Mouse (Mus musculus) ES-Bruce4 (cell line): ENCODE results near the gene Ttll9. TPM values are rescaled to one million over a fixed set of nuclear protein-coding genes. Genes with fewer than 3 reads are reported as not detected.

Experiments
- H3K27ac ChIP-seq: 2 replicates; pipeline ENCODE4 v1.5.1; 2012; ENCODE audit warnings: low read length, inconsistent platforms; ENCODE audit not compliant: insufficient read depth
- H3K27me3 ChIP-seq: 2 replicates; pipeline ENCODE4 v1.6.1; 2012; ENCODE audit warnings: mild to moderate bottlenecking, low read length, inconsistent platforms; ENCODE audit not compliant: control insufficient read depth, poor library complexity, insufficient read depth, severe bottlenecking
- H3K36me3 ChIP-seq: 2 replicates; pipeline ENCODE4 v1.6.1; 2012; ENCODE audit warnings: inconsistent platforms, mild to moderate bottlenecking, low read length, moderate library complexity; ENCODE audit not compliant: control insufficient read depth, poor library complexity, insufficient read depth, severe bottlenecking
- H3K4me1 ChIP-seq: one replicate; pipeline ENCODE4 v1.8.1; 2011; ENCODE audit warnings: low read length; ENCODE audit not compliant: control insufficient read depth, insufficient read depth
- H3K4me3 ChIP-seq: 2 replicates; pipeline ENCODE4 v1.5.1; 2011; ENCODE audit warnings: low read depth, mild to moderate bottlenecking, low read length
- H3K9ac ChIP-seq: 2 replicates; pipeline ENCODE4 v1.6.1; 2012; ENCODE audit warnings: low read depth, mild to moderate bottlenecking, inconsistent platforms; ENCODE audit not compliant: poor library complexity, severe bottlenecking
- H3K9me3 ChIP-seq: replicated peaks from 2 replicates; pipeline ENCODE4 v1.6.1; 2012; ENCODE audit warnings: mild to moderate bottlenecking, low read length, inconsistent platforms; ENCODE audit not compliant: control insufficient read depth, poor library complexity, insufficient read depth, severe bottlenecking
- CTCF ChIP-seq: IDR thresholded peaks from one replicate; pipeline ENCODE4 v1.8.1; 2011; ENCODE audit warnings: low read depth, low read length
- EP300 ChIP-seq: IDR thresholded peaks from 2 replicates; pipeline ENCODE4 v1.6.1; 2011; ENCODE audit warnings: low read depth, low read length; ENCODE audit not compliant: insufficient read depth
- POLR2A ChIP-seq: IDR thresholded peaks from one replicate; pipeline ENCODE4 v1.8.1; 2011; ENCODE audit warnings: low read length; ENCODE audit not compliant: insufficient read depth
- polyA plus RNA-seq: library from polyadenylated mRNA; stranded (reverse); fragments of >200 nt; gene quantifications from 2 replicates; pipeline ENCODE4 v1.2.4, GENCODE M21; 2011; ENCODE audit warnings: low read depth; ENCODE audit not compliant: missing spikeins, insufficient read depth, insufficient read length

Gene Ttll9
- polyA plus RNA-seq: 2.1 and 2.7 TPM in 2 replicates

DNA sequence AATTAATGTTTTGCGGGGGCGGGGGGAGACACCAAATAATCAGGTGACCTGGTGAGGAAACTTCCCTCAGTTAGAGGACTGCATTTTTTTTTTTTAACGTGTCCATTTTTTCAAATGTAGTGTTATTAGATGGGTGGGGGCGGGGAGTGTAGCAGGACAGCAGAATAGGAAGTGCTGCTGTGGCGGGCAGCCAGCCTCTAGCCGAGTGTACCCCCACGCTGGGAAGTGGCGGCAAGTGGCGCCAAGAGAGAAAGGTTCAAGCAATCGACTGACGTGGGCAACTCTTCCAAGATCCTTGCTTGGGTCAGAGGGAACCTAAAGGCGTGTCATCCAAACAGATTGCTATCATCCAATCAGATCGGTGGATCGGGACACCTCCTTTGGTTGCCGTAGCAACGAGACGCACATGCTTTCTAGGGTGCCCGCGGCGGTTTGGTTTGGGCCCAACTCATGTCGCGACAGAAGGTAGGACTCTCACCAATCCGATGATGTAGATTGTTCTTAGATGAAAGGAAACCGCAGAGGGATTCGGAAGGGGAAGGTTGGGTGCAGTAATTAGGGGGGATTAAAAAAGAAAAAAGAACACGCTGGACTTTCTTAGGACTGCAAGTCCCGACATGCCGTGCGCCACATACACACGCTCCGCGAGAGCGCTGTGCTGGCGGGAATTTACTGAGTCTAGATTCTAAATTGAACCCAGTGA, at the start of gene Ttll9:
Gene Ttll9 (plus strand): TSS at position 395 of the 703 bp plus-strand sequence.
- Histone ChIP-seq H3K27me3 (no peaks in the 10 kb centered on the region), H3K9me3 (peaks cover 22% of the 10 kb centered on the region), H3K9ac (no peak within 1 kb of the TSS), H3K4me3 (peak within 1 kb of the TSS; percentile 43), H3K36me3 (no peaks in the 10 kb centered on the region), H3K4me1 (no peaks in the 10 kb centered on the region), H3K27ac (no peak within 1 kb of the TSS)
- TF ChIP-seq CTCF (no peak), EP300 (0 out of 2 replicates have a peak, but pooled peaks have one; percentile 24), POLR2A (no peak)

DNA sequence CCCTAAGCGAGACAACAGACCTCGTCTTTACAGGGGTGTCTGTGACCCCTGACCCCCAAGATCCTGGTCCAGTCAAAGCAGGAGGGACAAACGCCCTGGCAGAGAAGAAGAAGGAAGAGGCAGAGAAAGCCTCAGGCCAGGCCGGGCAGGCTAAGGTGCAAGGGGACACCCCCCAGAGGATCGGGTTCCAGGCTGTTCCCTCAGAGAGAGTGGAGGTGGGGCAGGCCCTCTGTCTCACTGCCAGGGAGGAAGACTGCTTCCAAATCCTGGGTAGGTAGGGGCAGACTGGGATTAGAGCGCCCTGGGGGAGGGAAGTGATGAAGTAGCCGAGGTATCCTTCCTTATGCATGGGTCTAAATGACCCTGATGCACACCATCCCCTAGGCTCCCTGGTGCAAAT, 48.8 kb upstream of the Ttll9 start:
- Histone ChIP-seq H3K4me1 (no peaks in the 10 kb centered on the region), H3K27me3 (no peaks in the 10 kb centered on the region), H3K27ac (no peak overlapping the region), H3K4me3 (no peak overlapping the region), H3K36me3 (no peaks in the 10 kb centered on the region), H3K9ac (no peak overlapping the region), H3K9me3 (no peaks in the 10 kb centered on the region)
- TF ChIP-seq EP300 (no peak), CTCF (no peak), POLR2A (no peak)

DNA sequence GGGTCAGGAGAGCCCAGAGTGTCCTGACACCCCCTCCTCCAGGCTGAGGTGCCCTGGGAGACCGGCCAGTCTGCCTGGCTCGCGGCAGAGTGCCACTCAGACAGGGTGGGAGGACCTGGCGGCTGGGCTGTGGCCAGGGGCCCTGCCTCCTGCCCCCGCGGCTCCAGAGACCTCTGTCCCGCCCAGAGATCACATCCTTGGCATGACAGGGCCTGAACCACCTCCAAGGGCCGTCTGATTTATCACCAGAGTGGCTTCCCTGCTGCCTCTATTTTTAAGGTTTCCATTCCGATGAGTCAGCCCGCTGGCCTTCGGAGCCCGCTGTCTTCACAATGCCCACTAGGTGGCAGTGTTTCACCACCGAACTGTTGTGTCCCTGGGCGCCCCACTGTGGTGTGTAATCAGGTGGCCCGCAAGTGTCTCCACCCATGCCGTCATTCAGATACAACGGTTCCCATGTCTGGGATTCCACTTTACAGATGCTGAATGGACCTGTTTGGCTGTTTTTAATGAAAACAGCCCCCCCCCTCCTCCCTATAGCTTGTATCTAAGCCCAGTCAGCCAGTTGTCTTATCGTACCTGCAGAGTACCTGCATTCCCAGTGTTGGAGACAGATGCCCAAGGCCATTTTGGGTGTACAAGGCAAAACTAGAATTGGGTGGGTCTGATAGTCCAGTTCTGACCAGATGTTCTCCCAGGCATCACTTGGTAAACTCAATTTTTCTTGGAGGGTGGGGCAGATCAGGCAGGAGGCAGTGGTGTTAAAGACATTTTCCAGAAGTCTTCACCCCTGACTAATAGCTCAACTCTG, 47.8 kb upstream of the Ttll9 start:
- Histone ChIP-seq H3K4me3 (no peak overlapping the region), H3K9ac (no peak overlapping the region), H3K27me3 (no peaks in the 10 kb centered on the region)

DNA sequence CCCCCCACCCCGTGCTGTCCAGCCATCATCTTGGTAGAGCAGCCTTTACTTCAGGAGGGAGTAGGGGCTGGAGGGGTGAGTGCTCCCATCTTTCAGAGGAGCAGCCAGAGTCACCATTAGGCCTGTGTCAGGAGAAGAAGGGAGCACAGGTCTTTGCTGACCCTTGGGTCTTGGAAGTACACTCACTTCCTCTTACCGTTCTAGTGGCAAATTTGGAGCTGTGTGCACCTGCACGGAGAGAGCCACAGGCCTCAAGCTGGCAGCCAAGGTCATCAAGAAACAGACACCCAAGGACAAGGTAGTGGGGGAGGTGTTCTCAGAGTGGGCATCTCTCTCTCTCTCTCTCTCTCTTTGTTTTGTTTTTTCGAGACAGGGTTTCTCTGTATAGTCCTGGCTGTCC, 46.8 kb upstream of the Ttll9 start:
- no peaks in the 10 kb centered on the region for H3K27me3 ChIP-seq
- no peaks in the 10 kb centered on the region for H3K4me1 ChIP-seq
- no peak for TF ChIP-seq POLR2A
- no peak for TF ChIP-seq CTCF
- no peak for TF ChIP-seq EP300
- no peak overlapping the region for H3K4me3 ChIP-seq
- H3K36me3 ChIP-seq: no peaks in the 10 kb centered on the region
- H3K27ac ChIP-seq: no peak overlapping the region
- no peak overlapping the region for H3K9ac ChIP-seq
- no peaks in the 10 kb centered on the region for H3K9me3 ChIP-seq

More for the DNA sequence above, 47.8 kb upstream of the Ttll9 start:
- Histone ChIP-seq H3K4me1 (no peaks in the 10 kb centered on the region), H3K27ac (no peak overlapping the region), H3K36me3 (no peaks in the 10 kb centered on the region), H3K9me3 (no peaks in the 10 kb centered on the region)
- peak; percentile 95 for TF ChIP-seq CTCF
- no peak for TF ChIP-seq EP300

DNA sequence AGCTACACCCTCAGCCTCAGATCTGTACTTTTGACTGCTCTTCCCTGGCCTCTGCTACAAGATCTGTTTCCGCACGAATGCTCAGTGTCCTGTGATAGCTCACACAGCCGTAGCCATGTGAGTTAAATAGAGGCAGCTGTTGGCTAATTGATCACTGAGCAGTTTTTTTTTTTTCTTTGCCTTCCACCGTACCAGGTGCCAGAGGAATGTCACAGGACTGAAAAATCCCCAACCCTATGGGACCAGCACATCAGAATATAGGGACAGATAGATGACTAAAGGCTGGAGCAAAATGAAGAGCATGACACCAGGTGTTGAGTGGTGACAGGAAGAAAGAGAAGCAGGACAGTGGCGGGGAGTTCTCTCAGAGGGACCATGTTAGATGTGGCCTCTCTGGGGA, 46.2 kb upstream of the Ttll9 start:
- Histone ChIP-seq H3K9ac (no peak overlapping the region), H3K27me3 (no peaks in the 10 kb centered on the region), H3K9me3 (no peaks in the 10 kb centered on the region), H3K27ac (no peak overlapping the region), H3K4me3 (no peak overlapping the region), H3K4me1 (no peaks in the 10 kb centered on the region), H3K36me3 (no peaks in the 10 kb centered on the region)
- TF ChIP-seq POLR2A: no peak
- TF ChIP-seq EP300: no peak
- no peak for TF ChIP-seq CTCF

DNA sequence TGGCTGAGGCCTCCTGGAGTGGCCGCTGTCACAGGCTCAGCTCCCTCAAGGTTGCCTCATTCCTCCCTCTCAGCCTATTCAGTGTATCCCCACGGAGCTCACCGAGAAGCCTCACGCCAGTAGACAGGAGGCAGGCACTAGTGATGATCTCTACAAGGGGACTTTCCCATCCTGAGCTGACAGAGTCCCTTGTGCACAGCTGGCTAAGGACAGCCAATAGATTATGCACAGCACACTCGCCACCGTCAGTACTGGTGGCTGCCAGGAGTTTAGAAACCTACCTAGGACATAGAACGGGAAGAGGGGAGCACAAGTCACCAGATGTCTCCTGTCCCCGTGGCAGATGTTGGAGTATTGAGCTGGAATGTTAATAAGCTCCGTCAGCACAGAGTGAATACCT, 44.6 kb upstream of the Ttll9 start:
- Histone ChIP-seq H3K27me3 (no peaks in the 10 kb centered on the region), H3K36me3 (no peaks in the 10 kb centered on the region), H3K9me3 (no peaks in the 10 kb centered on the region), H3K27ac (no peak overlapping the region), H3K4me1 (no peaks in the 10 kb centered on the region), H3K9ac (no peak overlapping the region), H3K4me3 (no peak overlapping the region)
- TF ChIP-seq POLR2A: no peak
- no peak for TF ChIP-seq CTCF
- TF ChIP-seq EP300: no peak
